Mouse (Mus musculus) heart, embryonic 16.5 days (tissue): ENCODE data around the gene Rbl1. TPM values are rescaled to one million over a fixed set of nuclear protein-coding genes. Genes with fewer than 3 reads are reported as not detected.
A peak's percentile ranks its signal among the peaks of the same experiment; 100 is the strongest.
"Not testable (repeated sequence)": the region's sequence is repeated elsewhere in the genome, so short reads cannot be mapped to it uniquely, and the experiment has no call there.

ENCODE experiments used
- ATAC-seq: fragments of 200-750 bp; cut with Nextera tagmentation; replicated peaks from 2 replicates; pipeline ENCODE4 v1.8.0; 2017; ENCODE audit warnings: moderate number of reproducible peaks; ENCODE audit not compliant: insufficient read depth, low FRiP score; ENCODE audit errors: extremely low read depth
- H3K27ac ChIP-seq: fragments of 300-500 bp; sonication (generic); 2 replicates; pipeline ENCODE4 v1.5.1; 2014; ENCODE audit warnings: mild to moderate bottlenecking, low read length, control low read depth, moderate library complexity
- H3K27me3 ChIP-seq: fragments of 300-500 bp; sonication (generic); 2 replicates; pipeline ENCODE4 v1.6.1; 2014; ENCODE audit warnings: low read length, mixed read lengths; ENCODE audit not compliant: control insufficient read depth, insufficient read depth
- H3K36me3 ChIP-seq: fragments of 300-500 bp; sonication (generic); 2 replicates; pipeline ENCODE4 v1.6.1; 2014; ENCODE audit not compliant: control insufficient read depth, insufficient read depth
- H3K4me1 ChIP-seq: fragments of 300-500 bp; sonication (generic); 2 replicates; pipeline ENCODE4 v1.6.1; 2014; ENCODE audit warnings: low read length, mixed read lengths; ENCODE audit not compliant: control insufficient read depth, insufficient read depth
- H3K4me2 ChIP-seq: fragments of 300-500 bp; sonication (generic); 2 replicates; pipeline ENCODE4 v1.6.1; 2014; ENCODE audit warnings: low read depth, mild to moderate bottlenecking, control low read depth, low read length
- H3K4me3 ChIP-seq: fragments of 300-500 bp; sonication (generic); 2 replicates; pipeline ENCODE4 v1.5.1; 2014; ENCODE audit warnings: mild to moderate bottlenecking, control low read depth, low read length
- H3K9ac ChIP-seq: fragments of 300-500 bp; sonication (generic); 2 replicates; pipeline ENCODE4 v1.6.1; 2014; ENCODE audit warnings: low read length, control low read depth
- H3K9me3 ChIP-seq: fragments of 300-500 bp; sonication (generic); replicated peaks from 2 replicates; pipeline ENCODE4 v1.6.1; 2016; ENCODE audit warnings: low read length; ENCODE audit not compliant: control insufficient read depth
- WGBS: fragments of 180-500 bp; shearing (Covaris S2); extraction: QIAGEN DNeasy Blood & Tissue Kit; methylation state at CpG from one replicate; pipeline ENCODE4 v1.1.7; 2014; 5-methylcytosine and 5-hydroxymethylcytosine counted together
- polyA plus RNA-seq: library from polyadenylated mRNA; unstranded; fragments of >200 nt; fragmentation: Nextera tagmentation; extraction: Ambion mirVana; gene quantifications from 2 replicates; pipeline ENCODE4 v1.2.1, GENCODE M21; 2015

The Rbl1 gene
- polyA plus RNA-seq, 1 experiment from 2014 or later: 15.1 TPM

DNA sequence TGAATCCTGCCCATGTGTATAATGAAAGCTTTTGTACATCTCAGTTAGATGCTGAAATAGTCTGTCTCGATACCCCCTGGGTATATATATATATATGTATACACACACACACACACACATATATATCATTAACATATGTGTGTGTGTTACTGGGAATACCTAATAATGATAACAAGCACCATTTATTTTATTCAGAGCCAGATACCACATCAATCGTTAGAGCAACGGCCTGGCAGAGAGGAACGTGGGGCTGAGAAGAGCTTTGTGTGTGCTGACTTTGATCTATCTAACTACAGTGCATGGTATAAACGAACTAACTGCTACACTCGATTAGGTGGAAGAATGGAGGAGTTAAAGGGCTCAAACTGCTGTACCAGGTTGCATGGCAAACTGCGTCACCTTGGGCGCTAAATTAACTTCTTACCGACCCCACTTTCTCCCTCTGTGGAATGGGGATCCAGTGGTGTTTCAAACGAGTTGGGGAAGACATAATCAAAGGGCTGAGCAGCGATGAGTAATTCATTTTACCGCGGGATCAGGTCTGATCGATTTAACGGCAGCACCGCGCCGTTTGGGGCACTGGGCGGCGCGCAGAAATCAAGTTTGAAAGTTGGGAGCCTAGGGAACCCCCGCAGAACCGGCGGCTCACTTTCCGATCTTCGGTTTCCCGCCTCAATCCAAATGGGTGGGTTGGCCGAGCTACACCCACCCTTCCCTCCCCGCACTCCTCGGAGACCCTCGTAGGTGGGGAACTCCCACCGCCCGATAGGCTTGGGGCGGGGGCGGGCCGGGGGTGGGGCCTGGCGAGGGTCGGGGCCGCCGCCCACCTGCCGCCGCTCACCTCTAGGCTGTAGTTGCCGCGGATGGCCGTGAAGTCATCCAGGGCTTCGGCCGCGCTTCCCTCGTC is 622 bp downstream of the Rbl1 start:
- Histone ChIP-seq H3K27me3 (no peaks in the 10 kb centered on the region), H3K9ac (peak overlapping the region; percentile 91), H3K36me3 (peaks cover 5% of the 10 kb centered on the region), H3K4me1 (peaks cover 11% of the 10 kb centered on the region; the same call in 1 of the 2 replicates), H3K4me2 (peak overlapping the region; percentile 92), H3K27ac (peak overlapping the region; percentile 89), H3K4me3 (peak overlapping the region; percentile 72), H3K9me3 (peaks cover 6% of the 10 kb centered on the region)
- WGBS: 1% methylated on average over 49 of the region's 49 CpGs
- peak; percentile 73 for ATAC-seq

DNA sequence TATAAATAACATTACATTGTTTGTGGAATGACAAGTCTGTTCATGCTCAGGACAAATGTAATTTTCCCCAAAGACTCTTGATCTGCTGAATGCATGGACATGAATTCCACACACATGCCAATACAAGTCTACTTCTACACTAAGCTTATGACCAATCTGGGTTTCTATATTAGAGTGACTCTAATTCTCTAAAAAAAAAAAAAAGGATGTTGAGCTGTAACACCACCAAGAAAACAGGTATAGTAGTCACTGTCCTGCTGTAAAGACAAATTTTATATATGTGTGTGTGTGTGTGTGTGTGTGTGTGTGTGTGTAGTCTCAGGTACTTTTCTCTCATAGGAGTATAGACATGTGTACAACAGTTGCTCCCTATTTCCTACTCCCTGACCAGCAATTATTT is 1.3 kb downstream of the Rbl1 start:
- H3K27me3 ChIP-seq: no peaks in the 10 kb centered on the region
- peak overlapping the region; percentile 72 for H3K4me3 ChIP-seq
- peaks cover 8% of the 10 kb centered on the region for H3K36me3 ChIP-seq
- H3K9me3 ChIP-seq: peaks cover 3% of the 10 kb centered on the region
- no peak overlapping the region for H3K27ac ChIP-seq
- ATAC-seq: no peak
- peak overlapping the region; percentile 92 for H3K4me2 ChIP-seq
- H3K4me1 ChIP-seq: peaks cover 11% of the 10 kb centered on the region; the same call in 1 of the 2 replicates
- H3K9ac ChIP-seq: no peak overlapping the region; the same call in 1 of the 2 replicates

DNA sequence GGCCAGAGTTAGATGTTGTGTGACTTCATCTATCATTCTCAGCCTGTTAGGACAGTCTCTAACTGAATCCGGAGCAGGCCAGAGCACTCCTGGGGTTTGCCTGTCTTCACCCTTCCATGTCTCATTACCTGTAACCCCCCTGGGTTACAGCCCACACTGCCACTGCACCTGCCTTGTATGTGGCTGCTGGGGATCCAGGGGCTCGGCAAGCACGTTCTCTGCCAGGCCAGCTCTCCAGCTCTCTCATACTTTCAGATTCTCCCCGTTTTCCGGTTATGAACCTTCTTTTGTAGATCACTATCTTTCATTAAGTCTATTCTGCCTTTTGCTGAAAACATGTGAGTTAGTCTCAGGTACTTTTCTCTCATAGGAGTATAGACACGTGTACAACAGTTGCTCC is 2.0 kb downstream of the Rbl1 start:
- no peak overlapping the region; the same call in 1 of the 2 replicates for H3K4me2 ChIP-seq
- H3K9ac ChIP-seq: no peak overlapping the region; the same call in 1 of the 2 replicates
- ATAC-seq: no peak

DNA sequence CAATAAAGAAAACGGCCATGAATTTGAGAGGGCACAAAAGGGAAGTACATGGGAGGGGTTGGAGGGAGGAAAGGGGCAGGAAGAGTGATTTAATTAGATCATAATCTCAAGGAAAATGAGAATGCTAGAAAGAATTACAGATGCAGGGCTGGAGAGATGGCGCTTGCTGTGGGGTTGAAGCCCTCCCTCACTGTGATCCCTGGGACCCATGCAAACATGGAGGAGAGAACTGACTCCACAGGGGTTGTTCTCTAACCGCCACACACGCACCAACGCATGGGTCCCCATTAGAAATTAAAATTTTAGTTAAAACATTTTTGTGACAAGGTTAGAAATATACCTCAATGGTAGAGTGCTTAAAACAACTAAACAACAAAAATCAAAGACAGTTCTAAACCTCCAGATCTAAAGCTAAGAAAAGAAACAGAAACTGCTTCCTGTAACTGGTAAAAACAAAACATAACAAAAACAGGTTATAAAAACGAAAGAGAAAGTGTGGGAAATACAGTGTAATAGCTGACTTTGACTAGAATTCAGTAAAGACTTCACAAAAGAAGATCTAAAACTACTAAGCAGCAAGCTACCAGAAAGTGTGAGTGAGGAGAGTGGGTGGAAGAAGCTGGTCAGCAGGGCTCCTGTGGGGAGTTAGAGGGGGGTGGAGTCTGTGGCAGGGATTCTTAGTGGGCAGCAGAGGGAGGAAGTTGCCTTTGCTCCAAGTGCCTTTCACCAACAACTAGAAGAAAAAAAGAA is 3.1 kb downstream of the Rbl1 start:
- H3K36me3 ChIP-seq: peaks cover 21% of the 10 kb centered on the region
- H3K4me1 ChIP-seq: peaks cover 11% of the 10 kb centered on the region; the same call in 1 of the 2 replicates
- no peak for ATAC-seq
- H3K4me3 ChIP-seq: no peak overlapping the region
- 77% methylated on average over 6 of the region's 6 CpGs for WGBS
- H3K4me2 ChIP-seq: no peak overlapping the region
- H3K9me3 ChIP-seq: no peaks in the 10 kb centered on the region
- H3K27ac ChIP-seq: peak overlapping the region; percentile 10; the same call in 1 of the 2 replicates
- no peaks in the 10 kb centered on the region for H3K27me3 ChIP-seq
- H3K9ac ChIP-seq: no peak overlapping the region

More for the DNA sequence above, 2.0 kb downstream of the Rbl1 start:
- Histone ChIP-seq H3K4me1 (peaks cover 11% of the 10 kb centered on the region; the same call in 1 of the 2 replicates), H3K4me3 (no peak overlapping the region), H3K36me3 (peaks cover 14% of the 10 kb centered on the region), H3K9me3 (no peaks in the 10 kb centered on the region), H3K27ac (no peak overlapping the region), H3K27me3 (no peaks in the 10 kb centered on the region)
- WGBS: 83% methylated on average over 6 of the region's 6 CpGs

DNA sequence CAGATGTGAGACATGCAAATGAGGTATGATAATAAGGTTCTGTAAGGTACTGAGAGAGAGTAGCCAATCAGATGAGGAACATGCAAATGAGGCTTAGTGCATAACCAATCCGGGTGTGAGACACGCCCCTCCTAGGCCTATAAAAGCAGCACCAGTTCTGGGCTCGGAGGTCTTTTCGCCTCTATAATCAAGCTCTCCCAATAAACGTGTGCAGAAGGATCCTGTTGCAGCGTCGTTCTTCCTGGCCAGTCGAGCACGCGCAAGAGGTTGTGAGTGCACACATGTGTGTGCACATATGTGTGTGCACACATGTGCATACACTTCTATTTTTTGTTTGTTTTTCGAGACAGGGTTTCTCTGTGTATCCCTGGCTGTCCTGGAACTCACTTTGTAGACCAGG is 5.9 kb downstream of the Rbl1 start:
- H3K27ac ChIP-seq, ATAC-seq, H3K9me3 ChIP-seq, H3K4me3 ChIP-seq, H3K4me2 ChIP-seq, H3K4me1 ChIP-seq, H3K9ac ChIP-seq, H3K27me3 ChIP-seq: not testable (repeated sequence)
- peaks cover 39% of the 10 kb centered on the region for H3K36me3 ChIP-seq
- 96% methylated on average over 11 of the region's 11 CpGs for WGBS

DNA sequence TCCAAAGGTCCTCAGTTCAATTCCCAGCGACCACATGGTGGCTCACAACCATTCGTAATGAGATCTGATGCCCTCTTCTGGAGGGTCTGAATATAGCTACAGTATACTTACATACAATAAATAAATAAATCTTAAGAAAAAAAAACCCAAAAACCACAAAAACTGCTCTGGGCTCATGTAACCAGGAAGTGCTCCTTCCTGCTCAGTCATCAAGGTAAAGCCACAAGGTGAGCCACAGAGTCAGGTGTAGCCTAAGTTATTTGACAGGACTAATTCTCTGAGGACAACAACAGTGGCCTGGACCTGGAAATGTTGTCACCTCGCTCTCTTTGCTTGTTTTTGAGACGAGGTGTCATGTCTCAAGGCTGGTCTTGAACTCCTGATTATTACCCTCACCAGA is 13.7 kb downstream of the Rbl1 start:
- H3K36me3 ChIP-seq: peaks cover 70% of the 10 kb centered on the region
- H3K4me2 ChIP-seq: no peak overlapping the region
- ATAC-seq: no peak
- no peaks in the 10 kb centered on the region for H3K27me3 ChIP-seq
- H3K9ac ChIP-seq: no peak overlapping the region
- 94% methylated on average over 4 of the region's 4 CpGs for WGBS
- H3K27ac ChIP-seq: no peak overlapping the region
- H3K9me3 ChIP-seq: no peaks in the 10 kb centered on the region
- H3K4me3 ChIP-seq: no peak overlapping the region
- H3K4me1 ChIP-seq: no peaks in the 10 kb centered on the region

DNA sequence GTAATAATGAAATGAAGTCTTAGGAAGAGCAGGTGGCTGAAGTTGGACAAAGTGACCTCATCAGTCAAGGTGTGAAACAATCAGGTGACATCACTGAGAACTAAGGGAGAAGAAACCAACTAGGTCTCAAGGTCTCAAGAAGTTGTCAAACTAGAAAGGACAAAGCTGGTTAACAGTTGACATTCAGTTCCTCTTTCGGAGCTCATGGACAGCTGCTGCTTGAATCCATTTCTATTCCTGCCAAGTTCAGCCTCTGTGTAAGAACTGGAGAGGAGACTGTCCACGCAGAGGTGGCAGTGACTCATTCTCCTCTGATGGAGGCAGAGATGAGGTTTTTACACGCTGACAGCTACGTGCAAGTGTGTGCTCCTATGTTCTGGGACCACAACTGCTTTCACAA is 17.1 kb downstream of the Rbl1 start:
- WGBS: 75% methylated on average over 4 of the region's 4 CpGs
- no peaks in the 10 kb centered on the region for H3K27me3 ChIP-seq
- H3K36me3 ChIP-seq: peaks cover 44% of the 10 kb centered on the region
- H3K9ac ChIP-seq: no peak overlapping the region
- H3K4me2 ChIP-seq: no peak overlapping the region
- H3K4me1 ChIP-seq: peaks cover 10% of the 10 kb centered on the region
- no peaks in the 10 kb centered on the region for H3K9me3 ChIP-seq
- H3K27ac ChIP-seq: no peak overlapping the region
- H3K4me3 ChIP-seq: no peak overlapping the region
- no peak for ATAC-seq

DNA sequence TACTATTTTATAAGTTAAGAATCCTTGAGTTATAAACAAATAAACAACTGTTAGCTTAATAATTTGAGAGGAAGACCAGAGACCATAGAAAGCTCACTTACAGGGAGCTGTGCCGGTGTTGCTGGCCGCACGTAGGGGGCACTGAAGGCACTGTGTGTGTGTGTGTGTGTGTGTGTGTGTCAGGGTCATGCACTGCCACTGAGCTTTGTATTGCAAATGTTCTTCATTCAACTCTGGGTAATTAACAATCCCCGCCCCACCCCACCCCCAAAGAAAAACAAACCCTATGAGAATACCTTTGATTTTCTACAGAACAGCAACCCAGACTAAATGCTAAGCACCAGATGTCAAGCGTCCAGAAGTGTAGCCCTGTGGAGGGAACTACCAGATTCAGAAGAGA is 17.8 kb downstream of the Rbl1 start:
- Histone ChIP-seq H3K9me3 (no peaks in the 10 kb centered on the region), H3K36me3 (peaks cover 39% of the 10 kb centered on the region), H3K4me3 (no peak overlapping the region), H3K27me3 (no peaks in the 10 kb centered on the region), H3K9ac (no peak overlapping the region), H3K4me1 (peaks cover 10% of the 10 kb centered on the region), H3K4me2 (no peak overlapping the region), H3K27ac (no peak overlapping the region)
- no peak for ATAC-seq
- WGBS: 73% methylated on average over 5 of the region's 5 CpGs
